Mouse (Mus musculus) ES-E14 (cell line): ENCODE results near the gene Gm5737.

Experiments
- ZC3H11A ChIP-seq: IDR thresholded peaks from 2 replicates; pipeline ENCODE4 v1.6.1; 2012; ENCODE audit warnings: low read depth, mild to moderate bottlenecking, inconsistent platforms, low read length, borderline replicate concordance
- ZNF384 ChIP-seq: IDR thresholded peaks from 2 replicates; pipeline ENCODE4 v1.6.1; 2012; ENCODE audit warnings: low read depth, low read length, inconsistent platforms

DNA sequence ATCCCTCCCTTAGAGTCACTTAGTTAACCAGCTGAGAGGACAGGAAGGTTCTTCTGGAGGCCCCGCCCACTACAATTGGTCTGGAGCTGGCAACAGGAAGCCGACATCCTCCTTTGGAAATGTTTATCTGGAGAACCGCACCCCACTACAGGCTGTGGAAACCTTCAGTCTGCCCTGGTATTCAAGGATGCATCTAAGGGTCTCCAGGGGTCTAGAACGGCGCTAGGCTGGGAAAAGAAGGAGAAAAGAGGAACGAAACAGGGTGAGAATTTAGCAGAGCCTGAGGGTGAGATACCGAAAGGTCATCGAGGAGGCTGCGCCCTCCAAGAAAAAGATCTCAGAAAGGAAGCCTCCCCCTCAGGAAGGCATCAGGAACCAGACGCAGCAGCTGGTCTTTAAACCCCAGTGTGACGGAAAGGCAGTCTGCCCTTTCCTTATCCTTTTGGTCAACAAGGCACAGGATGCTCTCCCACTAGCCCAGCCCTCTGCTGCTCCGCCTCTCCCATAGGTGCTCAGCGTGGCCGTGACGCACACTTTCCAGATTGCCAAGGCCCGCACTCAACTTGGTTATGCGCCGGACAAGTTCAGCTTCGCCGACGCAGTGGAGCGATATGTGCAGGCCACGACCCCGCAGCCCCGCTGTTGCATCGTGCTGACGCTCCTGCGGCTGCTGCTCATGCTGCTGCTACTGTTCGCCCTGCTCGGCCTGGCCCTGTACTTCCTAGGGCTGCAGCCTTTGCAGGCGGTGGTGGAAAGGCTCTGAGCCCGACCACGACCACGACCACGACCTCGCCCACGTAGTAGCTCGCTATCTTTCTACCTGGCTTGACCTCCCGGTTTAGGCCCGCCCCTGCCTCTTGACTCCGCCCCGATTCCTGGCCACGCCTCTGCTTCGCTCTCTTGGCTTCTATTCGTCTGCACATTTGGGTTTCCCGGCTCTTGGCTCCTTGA, 18.5 kb downstream of the Gm5737 start:
- no peak for TF ChIP-seq ZC3H11A
- no peak for TF ChIP-seq ZNF384
